Mouse (Mus musculus): ENCODE results near the gene Cdc7. TPM values are rescaled to one million over a fixed set of nuclear protein-coding genes. Genes with fewer than 3 reads are reported as not detected.
A peak's percentile ranks its signal among the peaks of the same experiment; 100 is the strongest.
"Not testable (repeated sequence)": the region's sequence is repeated elsewhere in the genome, so short reads cannot be mapped to it uniquely, and the experiment has no call there.

The Cdc7 gene
- total RNA-seq, 2 experiments from 2014 or later: 0.31 to 0.47 TPM

- no peak overlapping the region for H3K27ac ChIP-seq
- intact Hi-C loops (cut with DNase I): no loop called here
- no peak for TF ChIP-seq CTCF (IDR thresholded peaks at IDR 0.05)
- DNase-seq: no peak
- no peak overlapping the region for H3K4me3 ChIP-seq
Measured at GRCm38 (mm10) chr5:106967578-106967977, 3.5 kb downstream of the Cdc7 start.

- Histone ChIP-seq H3K27ac (no peak overlapping the region), H3K4me3 (no peak overlapping the region)
- intact Hi-C loops (cut with DNase I): no loop called here
- no peak for DNase-seq
- TF ChIP-seq CTCF (IDR thresholded peaks at IDR 0.05): peak; percentile 29
Measured at GRCm38 (mm10) chr5:106973883-106974282, 9.8 kb downstream of the Cdc7 start.

- Histone ChIP-seq H3K4me3 (no peak overlapping the region), H3K27ac (no peak overlapping the region)
- intact Hi-C loops (cut with DNase I): no loop called here
- TF ChIP-seq CTCF (IDR thresholded peaks at IDR 0.05): no peak
- no peak for DNase-seq
Measured at GRCm38 (mm10) chr5:106979156-106979555, 15.0 kb downstream of the Cdc7 start.

- H3K4me3 ChIP-seq: no peak overlapping the region
- no peak for DNase-seq
- intact Hi-C loops (cut with DNase I): no loop called here
- no peak overlapping the region for H3K27ac ChIP-seq
- no peak for TF ChIP-seq CTCF (IDR thresholded peaks at IDR 0.05)
Measured at GRCm38 (mm10) chr5:106982298-106982952, 18.3 kb downstream of the Cdc7 start.

GRCm38 (mm10) chr5:106984934-106985333, 20.8 kb downstream of the Cdc7 start:
- H3K27ac ChIP-seq; DNase-seq; intact Hi-C loops (cut with DNase I); H3K4me3 ChIP-seq: not testable (repeated sequence)

- intact Hi-C loops (cut with DNase I): no loop called here
- no peak overlapping the region for H3K4me3 ChIP-seq
- DNase-seq: no peak
- no peak overlapping the region for H3K27ac ChIP-seq
- no peak for TF ChIP-seq CTCF (IDR thresholded peaks at IDR 0.05)
Measured at GRCm38 (mm10) chr5:106985594-106985993, 21.5 kb downstream of the Cdc7 start.

- Histone ChIP-seq H3K27ac (peak overlapping the region; percentile 58), H3K4me3 (no peak overlapping the region)
- intact Hi-C loops (cut with DNase I): no loop called here
- no peak for TF ChIP-seq CTCF (IDR thresholded peaks at IDR 0.05)
- peak; percentile 38 for DNase-seq
Measured at GRCm38 (mm10) chr5:106989181-106989580, 25.1 kb downstream of the Cdc7 start.

- DNase-seq: no peak
- intact Hi-C loops (cut with DNase I): loop anchor here (1.0 to 10.0 kb wide), 4 partner anchors 125 to 331 kb away; partner anchors contain the start of gene Tgfbr3
- H3K27ac ChIP-seq: peak overlapping the region; percentile 58
- no peak for TF ChIP-seq CTCF (IDR thresholded peaks at IDR 0.05)
- peak overlapping the region; percentile 7; the same call in 1 of the 2 replicates for H3K4me3 ChIP-seq
Measured at GRCm38 (mm10) chr5:106989786-106990185, 25.7 kb downstream of the Cdc7 start.

- TF ChIP-seq CTCF (IDR thresholded peaks at IDR 0.05): peak; percentile 82
- intact Hi-C loops (cut with DNase I): loop anchor here (1.0 to 10.0 kb wide), 4 partner anchors 126 to 330 kb away; partner anchors contain the start of gene Tgfbr3
- H3K27ac ChIP-seq: peak overlapping the region; percentile 64
- DNase-seq: peak; percentile 69
- H3K4me3 ChIP-seq: no peak overlapping the region
Measured at GRCm38 (mm10) chr5:106990639-106991299, 26.6 kb downstream of the Cdc7 start.

GRCm38 (mm10) chr5:106991300-106991929, 27.3 kb downstream of the Cdc7 start:
- no peak for TF ChIP-seq CTCF (IDR thresholded peaks at IDR 0.05)
- Histone ChIP-seq H3K27ac (peak overlapping the region; percentile 64), H3K4me3 (no peak overlapping the region)
- intact Hi-C loops (cut with DNase I): loop anchor here (2.0 to 10.0 kb wide), 3 partner anchors 127 to 297 kb away; partner anchors contain the start of gene Tgfbr3
- DNase-seq: peak; percentile 45

- H3K27ac ChIP-seq: 0 out of 2 replicates have a peak overlapping the region, but pooled peaks have one; percentile 16
- no peak for TF ChIP-seq CTCF (IDR thresholded peaks at IDR 0.05)
- DNase-seq: no peak
- no peak overlapping the region for H3K4me3 ChIP-seq
- intact Hi-C loops (cut with DNase I): loop anchor here (10.0 kb wide), 2 partner anchors 130 to 170 kb away; no protein-coding TSS in a partner anchor
Measured at GRCm38 (mm10) chr5:106994716-106995115, 30.6 kb downstream of the Cdc7 start.

GRCm38 (mm10) chr5:106995886-106996538, 31.9 kb downstream of the Cdc7 start:
- DNase-seq: peak; percentile 66
- Histone ChIP-seq H3K4me3 (no peak overlapping the region), H3K27ac (peak overlapping the region; percentile 64)
- peak; percentile 72 for TF ChIP-seq CTCF (IDR thresholded peaks at IDR 0.05)
- intact Hi-C loops (cut with DNase I): loop anchor here (10.0 kb wide), 2 partner anchors 131 to 169 kb away; no protein-coding TSS in a partner anchor

All from gastrocnemius, adult 2 months (tissue).